Mouse (Mus musculus) cerebellum, adult 9-11 months (tissue): ENCODE data around the gene Brpf1.

ENCODE experiments used
- DNase-seq: peaks from one replicate; pipeline ENCODE4 v3.0.0; 2022

Gene Brpf1

DNA sequence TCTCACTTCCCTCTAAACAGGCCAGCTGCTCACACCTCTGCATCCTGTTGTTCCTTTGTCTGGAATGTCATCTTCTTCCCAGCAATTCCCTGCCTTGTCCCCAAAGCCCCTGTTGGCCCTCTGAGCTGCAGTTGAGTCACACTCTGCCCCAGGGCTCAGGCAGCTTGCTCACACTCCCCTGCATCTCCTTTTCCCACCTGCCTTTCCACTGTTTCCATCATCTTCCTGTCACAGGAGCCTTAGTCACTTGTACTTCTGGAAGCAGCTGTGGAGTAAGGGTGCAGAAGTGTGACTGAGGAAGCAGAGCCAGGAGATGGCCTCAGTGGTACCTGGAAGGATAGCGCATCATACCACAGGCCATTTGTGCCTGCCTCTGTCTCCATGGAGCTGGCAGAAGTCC, 55.3 kb downstream of the Brpf1 start:
- no peak for DNase-seq

DNA sequence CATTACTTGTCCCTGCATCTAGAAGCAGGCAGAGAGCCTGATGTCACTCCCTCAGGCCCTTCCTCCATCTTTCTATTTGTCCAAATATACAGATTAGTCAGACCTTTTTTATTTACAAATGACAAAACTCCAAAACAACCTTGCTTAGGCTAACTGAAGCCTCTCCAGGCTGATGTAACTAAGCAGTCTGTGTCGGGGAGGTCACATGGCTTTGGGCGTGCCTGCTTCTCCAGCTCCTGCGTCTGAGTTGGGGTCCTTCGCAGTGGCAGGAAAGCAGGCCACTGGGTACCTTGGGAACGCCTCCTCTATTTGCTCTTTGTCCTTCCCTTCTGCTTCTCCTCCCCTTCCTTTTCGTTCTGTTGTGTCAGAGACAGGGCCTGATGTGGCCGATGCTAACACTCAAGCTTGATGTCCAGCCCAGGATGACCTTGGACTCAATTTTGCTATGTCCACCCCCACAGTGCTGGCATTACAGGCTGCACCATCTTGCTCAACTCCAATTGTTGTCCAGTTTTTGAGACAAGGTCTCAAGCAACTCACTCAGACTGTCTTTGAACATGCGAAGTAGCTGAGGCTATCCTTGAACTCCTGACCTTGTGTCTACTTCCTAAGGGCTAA, 57.7 kb downstream of the Brpf1 start:
- no peak for DNase-seq

DNA sequence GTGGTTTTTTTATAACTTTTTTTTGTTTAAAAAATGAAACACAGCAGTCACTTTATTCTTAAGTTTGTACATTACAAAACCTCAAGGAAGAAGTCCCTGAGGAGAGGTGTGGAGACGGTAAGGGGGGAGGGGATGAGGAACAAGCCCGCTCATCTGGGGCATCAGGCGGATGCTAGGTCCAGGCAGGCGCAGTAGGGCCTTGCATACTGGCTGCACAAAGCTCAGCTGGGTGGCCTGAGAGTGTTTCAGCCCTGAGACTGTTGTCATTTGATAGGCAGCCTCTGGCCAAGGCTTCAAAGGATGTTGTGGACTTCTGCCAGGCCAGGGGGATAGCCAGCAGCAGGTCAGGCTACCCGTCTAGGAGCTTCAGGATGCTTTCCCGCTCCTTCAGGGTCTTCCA, 59.7 kb downstream of the Brpf1 start:
- DNase-seq, result no peak

DNA sequence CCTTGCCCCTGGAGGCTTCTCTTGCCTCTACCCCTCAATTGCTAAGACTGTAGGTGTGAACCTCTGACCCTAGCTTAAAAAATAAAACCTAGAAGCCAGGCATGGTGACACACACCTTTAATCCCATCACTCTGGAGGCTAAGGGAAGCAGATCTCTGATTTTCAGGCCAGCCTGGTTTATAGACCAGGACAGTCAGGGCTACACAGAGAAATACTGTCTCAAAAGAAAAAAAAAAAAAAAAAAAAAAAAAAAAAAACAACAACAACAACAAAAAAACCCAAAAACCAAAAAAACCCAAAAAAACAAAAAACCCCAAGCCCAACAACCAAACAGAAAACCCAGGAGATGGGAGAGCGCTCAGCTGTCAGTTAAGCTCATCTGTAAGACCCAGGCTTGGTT, 60.6 kb downstream of the Brpf1 start:
- no peak for DNase-seq

DNA sequence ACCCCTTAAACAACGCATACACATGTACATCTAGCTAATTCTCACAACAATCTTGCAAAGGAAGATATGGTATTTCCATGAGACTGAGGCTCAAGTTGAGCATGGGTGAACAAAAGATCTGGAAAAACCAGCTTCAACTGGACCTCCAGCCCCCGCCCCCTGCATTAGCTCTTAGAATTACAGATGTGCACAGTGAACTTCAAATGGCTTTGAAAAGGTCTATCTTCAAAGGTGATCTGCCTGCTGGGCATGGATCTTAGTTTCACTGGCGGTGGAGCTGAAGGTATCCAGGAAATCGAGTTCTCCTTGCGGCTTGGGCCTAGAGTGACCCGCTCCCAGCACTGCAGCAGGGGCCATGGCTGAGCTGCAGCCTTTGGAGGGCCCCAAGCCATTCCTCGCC, 61.2 kb downstream of the Brpf1 start:
- no peak for DNase-seq

DNA sequence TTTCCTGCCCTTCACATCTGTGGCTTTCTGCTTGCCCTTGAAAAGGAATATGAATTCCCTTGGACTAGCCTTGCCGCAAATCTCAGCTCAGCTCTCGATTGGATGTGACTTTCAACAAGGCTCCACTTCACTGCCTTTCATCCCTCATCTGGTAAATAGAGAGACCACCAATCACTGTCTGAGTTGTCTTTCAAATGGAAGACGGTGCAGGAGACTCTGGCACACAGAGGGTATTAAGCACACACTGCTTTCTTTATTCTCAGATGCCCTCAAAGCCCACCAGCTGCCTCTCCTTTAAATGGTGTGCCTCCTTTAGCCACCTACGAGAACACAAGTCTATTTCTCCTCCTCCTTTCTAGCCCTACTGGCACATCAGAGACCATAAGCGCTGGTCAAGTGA, 61.6 kb downstream of the Brpf1 start:
- DNase-seq, result no peak

DNA sequence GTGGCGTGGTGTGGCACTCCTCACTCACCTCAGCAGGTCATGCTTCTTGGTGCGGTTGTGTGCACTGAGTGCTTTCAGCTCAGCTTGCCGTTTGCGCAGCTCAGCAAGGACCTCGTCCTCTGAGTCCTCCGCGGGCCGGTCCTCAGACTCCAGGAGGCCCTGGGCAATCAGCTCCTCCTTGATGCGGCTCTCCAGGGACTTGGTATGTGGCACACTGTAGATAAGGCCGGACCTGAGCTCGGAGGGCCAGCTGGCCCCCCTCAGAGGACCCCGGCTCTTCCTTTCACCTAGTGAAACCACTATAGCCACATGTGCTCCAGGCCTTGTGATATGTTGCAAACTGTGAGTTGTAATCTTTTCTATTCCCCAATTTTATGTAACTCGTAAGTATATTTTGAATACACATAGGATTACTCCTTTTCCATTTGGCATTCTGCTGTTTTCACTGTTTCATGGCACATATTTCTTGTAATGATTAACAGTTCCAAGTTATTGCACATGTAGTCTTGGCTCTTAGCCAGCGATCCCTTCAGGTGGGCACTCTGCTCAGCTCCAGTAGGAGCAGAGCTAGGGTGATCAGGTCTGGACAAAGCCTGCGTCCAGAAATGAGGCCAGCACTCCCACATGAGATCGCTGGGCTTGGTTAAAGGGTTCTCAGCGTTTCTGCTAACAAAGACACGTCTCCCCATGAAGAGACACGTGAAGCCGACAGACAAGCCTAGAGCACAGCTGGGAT, 63.4 kb downstream of the Brpf1 start:
- no peak for DNase-seq

DNA sequence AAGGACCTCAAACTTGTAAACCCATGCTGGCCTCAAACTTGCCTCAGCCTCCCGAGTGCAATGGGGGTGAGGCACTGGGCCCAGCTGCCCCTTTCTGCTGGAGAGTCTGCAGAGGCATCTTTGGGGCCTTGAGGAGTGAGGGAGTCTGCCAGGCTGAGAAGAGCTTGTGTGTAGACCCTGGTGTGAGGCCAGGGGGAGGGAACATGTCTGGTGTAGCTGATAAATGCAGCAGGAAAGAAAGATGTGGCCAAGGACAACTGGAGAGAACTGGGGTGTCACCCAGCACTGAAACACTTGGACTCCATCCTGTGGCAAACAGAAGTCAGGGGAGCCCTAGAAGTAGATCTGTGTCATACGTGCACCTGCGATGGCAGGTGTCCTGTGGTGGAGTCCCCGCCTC, 66.6 kb downstream of the Brpf1 start:
- no peak for DNase-seq
